Mouse (Mus musculus) C2C12 (cell line): ENCODE measurements around the gene Grid1.

Experiments
- CEBPB ChIP-seq: IDR thresholded peaks from one replicate; pipeline ENCODE4 v1.6.1; 2011; ENCODE audit warnings: low read depth, mild to moderate bottlenecking, control low read depth, moderate library complexity
- CTCF ChIP-seq: IDR thresholded peaks from one replicate; pipeline ENCODE4 v1.5.1; 2011; ENCODE audit not compliant: control insufficient read depth, insufficient read depth, insufficient read length
- MYOG ChIP-seq: IDR thresholded peaks from one replicate; pipeline ENCODE4 v1.6.1; 2011; ENCODE audit not compliant: control insufficient read depth, insufficient read length; ENCODE audit errors: extremely low read depth

- TF ChIP-seq CEBPB (no peak), CTCF (no peak), MYOG (no peak)
These were observed 402.3 kb downstream of the Grid1 start for GRCm38 (mm10) chr14:35222196-35222595.
